ENCODE assay signal across 10 mouse cellular contexts in genomic region chr5:89384204-89384603, GRCm38 (mm10).
DNase-seq lines count a peak whose midpoint lies in the region; ATAC-seq and TF ChIP-seq lines count a peak whose summit lies in the region.
"Had no signal": no experiment of that assay in that cellular context is flagged by ENCODE, and none has a peak within 500 bp of the region (broad histone marks: within the 10 kb centered on the region; RNA-seq: fewer than 3 reads in every experiment).

No protein-coding gene starts in this region.

- no peaks in the 10 kb centered on the region for H3K36me3 ChIP-seq in intestine, postnatal 0 days (ENCODE audit: control insufficient read depth, insufficient read depth)
- H3K36me3 ChIP-seq in midbrain, embryonic 16.5 days (ENCODE audit: control insufficient read depth, insufficient read depth, low read length) = no peaks in the 10 kb centered on the region
- H3K36me3 ChIP-seq: heart, embryonic 15.5 days had no signal

- H3K4me2 ChIP-seq in intestine, postnatal 0 days (replicated peaks; ENCODE audit: low read depth) = no peak overlapping the region
- H3K4me2 ChIP-seq in midbrain, embryonic 16.5 days (ENCODE audit: low read length) = no peak overlapping the region
- H3K4me2 ChIP-seq: heart, embryonic 15.5 days had no signal

- no peaks in the 10 kb centered on the region for H3K9me3 ChIP-seq in intestine, postnatal 0 days (ENCODE audit: control insufficient read depth)
- no peaks in the 10 kb centered on the region for H3K9me3 ChIP-seq in midbrain, embryonic 16.5 days (replicated peaks; ENCODE audit: control insufficient read depth, low read length, poor library complexity, severe bottlenecking)
- H3K9me3 ChIP-seq: heart, embryonic 15.5 days had no signal

- ATAC-seq in intestine, postnatal 0 days = no peak
- peak; percentile 89 for ATAC-seq in midbrain, embryonic 16.5 days

- H3K4me1 ChIP-seq in intestine, postnatal 0 days (replicated peaks; ENCODE audit: control insufficient read depth, insufficient read depth, low read length) = no peaks in the 10 kb centered on the region
- no peaks in the 10 kb centered on the region for H3K4me1 ChIP-seq in midbrain, embryonic 16.5 days (ENCODE audit: control insufficient read depth, insufficient read depth, low read length)
- H3K4me1 ChIP-seq: heart, embryonic 15.5 days had no signal

- H3K4me3 ChIP-seq in intestine, postnatal 0 days (ENCODE audit: low read depth, low read length) = no peak overlapping the region
- no peak overlapping the region for H3K4me3 ChIP-seq in midbrain, embryonic 16.5 days (ENCODE audit: low read depth, low read length)
- H3K4me3 ChIP-seq: heart, embryonic 15.5 days; myocyte had no signal

- TF ChIP-seq CTCF in intestine, postnatal 0 days (IDR thresholded peaks at IDR 0.05; ENCODE audit: low read depth) = peak; percentile 78

- intact Hi-C loops in heart, postnatal 25 days (cut with DNase I) = loop anchor here (1.0 to 10.0 kb wide), 4 partner anchors 159 to 695 kb away; partner anchors contain the start of gene Slc4a4

- no peaks in the 10 kb centered on the region for H3K27me3 ChIP-seq in intestine, postnatal 0 days (replicated peaks; ENCODE audit: control insufficient read depth, insufficient read depth, low read length)
- no peaks in the 10 kb centered on the region for H3K27me3 ChIP-seq in midbrain, embryonic 16.5 days (ENCODE audit: control insufficient read depth, insufficient read depth, low read depth, low read length)
- H3K27me3 ChIP-seq: heart, embryonic 15.5 days had no signal

- WGBS in intestine, postnatal 0 days = 20% methylated on average over 5 of the region's 5 CpGs
- WGBS in midbrain, embryonic 16.5 days = 44% methylated on average over 5 of the region's 5 CpGs

- H3K9ac ChIP-seq in intestine, postnatal 0 days (ENCODE audit: low read depth, low read length) = no peak overlapping the region
- H3K9ac ChIP-seq in midbrain, embryonic 16.5 days (ENCODE audit: low read depth, low read length) = no peak overlapping the region
- H3K9ac ChIP-seq: heart, embryonic 15.5 days had no signal

- peak; percentile 5 for DNase-seq in heart, adult 8-10 months (ENCODE audit: low spot score)
- no peak for DNase-seq in heart, postnatal 25 days (ENCODE audit: low spot score)
- DNase-seq in ES-CJ7 (ENCODE audit: low read depth, low spot score) = peak; percentile 26
- peak; percentile 4 to 35 for DNase-seq in cerebellum, postnatal 36 days
- DNase-seq in natural killer cell, adult 2 months (ENCODE audit: low spot score in 2 of 2) = no peak
- DNase-seq in thymus, postnatal 36 days = no peak

- no peak overlapping the region for H3K27ac ChIP-seq in intestine, postnatal 0 days (ENCODE audit: low read depth, low read length)
- no peak overlapping the region for H3K27ac ChIP-seq in midbrain, embryonic 16.5 days (ENCODE audit: low read length)
- H3K27ac ChIP-seq: heart, embryonic 15.5 days had no signal

Comparison
In these comparisons a context has a peak if more than half of its experiments do, and no peak if none do; other contexts are left out.
1. DNase-seq: peak in heart, adult 8-10 months (single experiment), ES-CJ7 (single experiment) and cerebellum, postnatal 36 days (2 of 2); none in heart, postnatal 25 days (single experiment), natural killer cell, adult 2 months (0 of 2) and thymus, postnatal 36 days (0 of 2).